Mouse (Mus musculus) E14TG2a.4 (cell line): Measurements from ENCODE around the gene Spaca4.

ENCODE experiments used
- H3K27me3 ChIP-seq: 2 replicates; pipeline ENCODE4 v1.6.1; 2014; ENCODE audit warnings: low read length, control low read depth; ENCODE audit not compliant: insufficient read depth
- H3K36me3 ChIP-seq: 2 replicates; pipeline ENCODE4 v1.6.1; 2014; ENCODE audit warnings: low read length, control low read depth; ENCODE audit not compliant: insufficient read depth
- H3K4me1 ChIP-seq: replicated peaks from 2 replicates; pipeline ENCODE4 v1.6.1; 2014; ENCODE audit warnings: low read depth, low read length, control low read depth
- H3K4me3 ChIP-seq: replicated peaks from 2 replicates; pipeline ENCODE4 v1.5.1; 2014; ENCODE audit warnings: mild to moderate bottlenecking, low read length
- H3K9me3 ChIP-seq: 2 replicates; pipeline ENCODE4 v1.6.1; 2014; ENCODE audit warnings: low read length, control low read depth
- CTCF ChIP-seq: conservative IDR thresholded peaks from 2 replicates; pipeline ENCODE4 v1.5.1; 2014; ENCODE audit warnings: low read length
- NANOG ChIP-seq: IDR thresholded peaks from 2 replicates; pipeline ENCODE4 v1.6.1; 2014; ENCODE audit warnings: borderline replicate concordance, low read length, mixed read lengths
- POU5F1 ChIP-seq: IDR thresholded peaks from 2 replicates; pipeline ENCODE4 v1.6.1; 2014; ENCODE audit warnings: low read length, borderline replicate concordance

The Spaca4 gene

GRCm38 (mm10) chr7:45716952-45717917 is 8.4 kb downstream of the Spaca4 start:
- peaks cover 71% of the 10 kb centered on the region for H3K4me1 ChIP-seq
- peaks cover 69% of the 10 kb centered on the region for H3K36me3 ChIP-seq
- no peaks in the 10 kb centered on the region for H3K9me3 ChIP-seq
- TF ChIP-seq CTCF (no peak), NANOG (no peak), POU5F1 (no peak)
- H3K27me3 ChIP-seq = no peaks in the 10 kb centered on the region
- H3K4me3 ChIP-seq = peak overlapping the region; percentile 99

- H3K4me3 ChIP-seq = peak overlapping the region; percentile 85; the same call in 1 of the 2 replicates
Measured at GRCm38 (mm10) chr7:45716460-45716857, 9.2 kb downstream of the Spaca4 start.

GRCm38 (mm10) chr7:45715741-45716459 is 9.7 kb downstream of the Spaca4 start:
- H3K4me3 ChIP-seq = peak overlapping the region; percentile 85
- H3K36me3 ChIP-seq = peaks cover 69% of the 10 kb centered on the region
- TF ChIP-seq POU5F1 (no peak), NANOG (no peak), CTCF (no peak)
- H3K9me3 ChIP-seq = no peaks in the 10 kb centered on the region
- peaks cover 71% of the 10 kb centered on the region for H3K4me1 ChIP-seq
- no peaks in the 10 kb centered on the region for H3K27me3 ChIP-seq

More at GRCm38 (mm10) chr7:45716460-45716857, 9.2 kb downstream of the Spaca4 start:
- TF ChIP-seq CTCF (no peak), NANOG (no peak), POU5F1 (no peak)
- Histone ChIP-seq H3K4me1 (peaks cover 71% of the 10 kb centered on the region), H3K27me3 (no peaks in the 10 kb centered on the region), H3K36me3 (peaks cover 69% of the 10 kb centered on the region), H3K9me3 (no peaks in the 10 kb centered on the region)

- H3K9me3 ChIP-seq = no peaks in the 10 kb centered on the region
- H3K4me3 ChIP-seq = peak within 1 kb of the TSS; percentile 85
- H3K4me1 ChIP-seq = peaks cover 71% of the 10 kb centered on the region
- TF ChIP-seq POU5F1 = no peak
- no peak for TF ChIP-seq NANOG
- TF ChIP-seq CTCF = no peak
- H3K27me3 ChIP-seq = no peaks in the 10 kb centered on the region
- H3K36me3 ChIP-seq = peaks cover 69% of the 10 kb centered on the region
Measured at GRCm38 (mm10) chr7:45715090-45715708, 10.4 kb downstream of the Spaca4 start, which contains the start of gene Rpl18. Gene Rpl18 (plus strand): TSS chr7:45715457.

- TF ChIP-seq POU5F1 (no peak), CTCF (no peak), NANOG (no peak)
- H3K36me3 ChIP-seq = peaks cover 69% of the 10 kb centered on the region
- peak overlapping the region; percentile 85 for H3K4me3 ChIP-seq
- peaks cover 72% of the 10 kb centered on the region for H3K4me1 ChIP-seq
- no peaks in the 10 kb centered on the region for H3K9me3 ChIP-seq
- no peaks in the 10 kb centered on the region for H3K27me3 ChIP-seq
Measured at GRCm38 (mm10) chr7:45714630-45715089, 11.0 kb downstream of the Spaca4 start.

GRCm38 (mm10) chr7:45713881-45714520 is 11.6 kb downstream of the Spaca4 start:
- Histone ChIP-seq H3K4me1 (peaks cover 76% of the 10 kb centered on the region), H3K4me3 (peak overlapping the region; percentile 85), H3K36me3 (peaks cover 69% of the 10 kb centered on the region), H3K27me3 (no peaks in the 10 kb centered on the region), H3K9me3 (no peaks in the 10 kb centered on the region)
- TF ChIP-seq CTCF (no peak), NANOG (no peak), POU5F1 (no peak)

- H3K9me3 ChIP-seq = no peaks in the 10 kb centered on the region
- no peak for TF ChIP-seq POU5F1
- TF ChIP-seq NANOG = no peak
- no peak for TF ChIP-seq CTCF
Measured at GRCm38 (mm10) chr7:45713396-45713795, 12.2 kb downstream of the Spaca4 start.

More at GRCm38 (mm10) chr7:45713396-45713795, 12.2 kb downstream of the Spaca4 start:
- Histone ChIP-seq H3K27me3 (no peaks in the 10 kb centered on the region), H3K4me3 (0 out of 2 replicates have a peak overlapping the region, but pooled peaks have one; percentile 29), H3K4me1 (peaks cover 82% of the 10 kb centered on the region), H3K36me3 (peaks cover 69% of the 10 kb centered on the region)
